Mouse (Mus musculus) cerebellum, adult 2 months (tissue): Measurements from ENCODE around the gene Drd1.

Experiments used
- CTCF ChIP-seq: fragments of 200-500 bp; IDR thresholded peaks from 2 replicates; pipeline ENCODE4 v1.5.1; 2011; ENCODE audit warnings: low read depth, mild to moderate bottlenecking, control low read depth, low read length, moderate library complexity, borderline replicate concordance; ENCODE audit not compliant: insufficient read depth
- POLR2A ChIP-seq: fragments of 200-500 bp; IDR thresholded peaks from 2 replicates; pipeline ENCODE4 v1.6.1; 2011; ENCODE audit warnings: low read length, control low read depth, borderline replicate concordance; ENCODE audit not compliant: insufficient read depth

GRCm38 (mm10) chr13:54051641-54052040 is 3.9 kb downstream of the Drd1 start:
- no peak for TF ChIP-seq CTCF
- no peak for TF ChIP-seq POLR2A
